In the genomic region with DNA sequence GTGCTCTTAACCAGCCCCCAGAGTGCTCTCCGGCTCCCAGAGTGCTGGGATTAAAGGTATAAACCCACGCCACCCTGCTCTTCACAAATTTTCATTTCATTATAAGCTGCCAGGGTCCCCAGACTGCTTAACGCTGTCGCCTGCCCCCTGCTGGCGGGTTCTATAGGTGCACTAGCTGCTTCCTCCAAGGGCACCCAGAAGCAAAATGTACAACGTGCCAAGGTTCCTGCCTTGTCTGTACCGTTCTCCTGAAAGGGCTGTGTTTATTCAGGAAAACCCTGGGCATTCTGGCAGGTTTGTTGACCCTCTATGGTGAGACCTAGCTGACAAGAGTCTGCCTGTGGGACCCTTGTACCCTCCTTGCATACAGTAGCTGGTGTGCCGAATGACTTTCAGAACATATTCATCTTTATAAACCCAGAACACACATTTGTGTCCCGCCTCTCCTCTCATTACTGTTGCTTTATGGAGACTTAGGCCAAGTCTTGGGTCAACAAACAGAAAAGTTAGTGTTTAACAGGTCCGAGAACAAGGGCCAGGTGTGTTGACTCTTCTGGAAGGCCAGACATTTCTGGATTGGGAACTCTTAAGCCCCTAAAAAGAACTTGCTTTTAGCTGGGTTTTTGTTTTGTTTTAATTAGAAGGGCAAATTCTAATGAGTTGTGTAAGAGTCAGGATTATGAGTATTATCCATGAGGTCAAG, we compare ENCODE assay signal across 8 mouse cellular contexts. TPM values are rescaled to one million over a fixed set of nuclear protein-coding genes. Genes with fewer than 3 reads are reported as not detected.
DNase-seq lines count a peak whose midpoint lies in the region; ATAC-seq lines count a peak whose summit lies in the region.

No protein-coding gene starts in this region.

- H3K27ac ChIP-seq in forebrain, embryonic 10.5 days = no peak overlapping the region
- H3K27ac ChIP-seq in forebrain, embryonic 15.5 days (replicated peaks) = no peak overlapping the region

- ATAC-seq in forebrain, embryonic 15.5 days (replicated peaks) = no peak
- peak; percentile 67; the same call in 1 of the 2 replicates for ATAC-seq in megakaryocyte-erythroid progenitor cell, adult 5-6 weeks (replicated peaks; ENCODE audit: low FRiP score, low TSS enrichment, poor library complexity, severe bottlenecking)

- H3K36me3 ChIP-seq in forebrain, embryonic 10.5 days (replicated peaks) = peaks cover 2% of the 10 kb centered on the region; the same call in 1 of the 2 replicates
- no peaks in the 10 kb centered on the region for H3K36me3 ChIP-seq in forebrain, embryonic 15.5 days

- peak; percentile 57 for DNase-seq in forebrain, embryonic 10.5 days (ENCODE audit: extremely low spot score, low spot score)
- peak; percentile 45 for DNase-seq in CD4-positive helper T cell, adult 2 months (ENCODE audit: low read depth, low spot score)
- peak; percentile 34 for DNase-seq in c-Kit-positive CD71-positive TER-119-negative erythroid progenitor cells, embryonic 14.5 days (ENCODE audit: low read depth)
- DNase-seq in gastrocnemius, postnatal 25 days = peak; percentile 34
- DNase-seq in layer of hippocampus, postnatal 10 days (ENCODE audit: low spot score in 2 of 2) = peak; percentile 66 to 72
- DNase-seq in testis, postnatal 10 days (ENCODE audit: low spot score) = peak; percentile 89

- no peaks in the 10 kb centered on the region for H3K9me3 ChIP-seq in forebrain, embryonic 10.5 days
- no peaks in the 10 kb centered on the region for H3K9me3 ChIP-seq in forebrain, embryonic 15.5 days

- H3K4me1 ChIP-seq in forebrain, embryonic 10.5 days = peaks cover 22% of the 10 kb centered on the region
- no peaks in the 10 kb centered on the region for H3K4me1 ChIP-seq in forebrain, embryonic 15.5 days

- H3K4me3 ChIP-seq in forebrain, embryonic 10.5 days = no peak overlapping the region
- no peak overlapping the region for H3K4me3 ChIP-seq in forebrain, embryonic 15.5 days

- no peak overlapping the region for H3K4me2 ChIP-seq in forebrain, embryonic 15.5 days (replicated peaks)

- WGBS in forebrain, embryonic 10.5 days = 49% methylated on average over 10 of the region's 10 CpGs
- 52% methylated on average over 10 of the region's 10 CpGs for WGBS in forebrain, embryonic 15.5 days

- no peak overlapping the region for H3K9ac ChIP-seq in forebrain, embryonic 15.5 days (replicated peaks)

- H3K27me3 ChIP-seq in forebrain, embryonic 10.5 days (ENCODE audit: poor library complexity, severe bottlenecking) = no peaks in the 10 kb centered on the region
- H3K27me3 ChIP-seq in forebrain, embryonic 15.5 days = no peaks in the 10 kb centered on the region

RNA-seq across cellular contexts. Expression of a gene that starts 32.8 kb away (rescaled TPM):
- 3.5 and 4.0 TPM in 2 replicates for polyA plus RNA-seq in forebrain, embryonic 10.5 days (2016; fragmentation: Nextera tagmentation; extraction: Ambion mirVana)
- polyA plus RNA-seq in forebrain, embryonic 15.5 days (2015; fragmentation: Nextera tagmentation; extraction: Ambion mirVana) = 1.8 and 2.0 TPM in 2 replicates
- total RNA-seq in gastrocnemius, postnatal 25 days (2021) = 1 to 10 TPM; 4.8 to 5.9 TPM
- total RNA-seq in layer of hippocampus, postnatal 10 days (2021) = 1 to 10 TPM; 1.3 to 2.1 TPM
- not detected in 2 replicates for total RNA-seq in megakaryocyte-erythroid progenitor cell, adult 5-6 weeks (2014; fragmentation: Nextera tagmentation)
- total RNA-seq in megakaryocyte-erythroid progenitor cell, adult 5-6 weeks (2017) = not detected in 2 replicates

Comparison
In these comparisons a context has a peak if more than half of its experiments do, and no peak if none do; other contexts are left out.
1. DNase-seq: peak in every context shown above with its lines; median percentile 89 in testis, postnatal 10 days; 69 in layer of hippocampus, postnatal 10 days; 57 in forebrain, embryonic 10.5 days; 45 in CD4-positive helper T cell, adult 2 months; 34 in c-Kit-positive CD71-positive TER-119-negative erythroid progenitor cells, embryonic 14.5 days; 34 in gastrocnemius, postnatal 25 days.